Mouse (Mus musculus): ENCODE measurements around the gene Gm10563. TPM values are rescaled to one million over a fixed set of nuclear protein-coding genes. Genes with fewer than 3 reads are reported as not detected.

Gm10563 gene
- polyA plus RNA-seq, 1 experiment from 2014 or later = not detected

DNA sequence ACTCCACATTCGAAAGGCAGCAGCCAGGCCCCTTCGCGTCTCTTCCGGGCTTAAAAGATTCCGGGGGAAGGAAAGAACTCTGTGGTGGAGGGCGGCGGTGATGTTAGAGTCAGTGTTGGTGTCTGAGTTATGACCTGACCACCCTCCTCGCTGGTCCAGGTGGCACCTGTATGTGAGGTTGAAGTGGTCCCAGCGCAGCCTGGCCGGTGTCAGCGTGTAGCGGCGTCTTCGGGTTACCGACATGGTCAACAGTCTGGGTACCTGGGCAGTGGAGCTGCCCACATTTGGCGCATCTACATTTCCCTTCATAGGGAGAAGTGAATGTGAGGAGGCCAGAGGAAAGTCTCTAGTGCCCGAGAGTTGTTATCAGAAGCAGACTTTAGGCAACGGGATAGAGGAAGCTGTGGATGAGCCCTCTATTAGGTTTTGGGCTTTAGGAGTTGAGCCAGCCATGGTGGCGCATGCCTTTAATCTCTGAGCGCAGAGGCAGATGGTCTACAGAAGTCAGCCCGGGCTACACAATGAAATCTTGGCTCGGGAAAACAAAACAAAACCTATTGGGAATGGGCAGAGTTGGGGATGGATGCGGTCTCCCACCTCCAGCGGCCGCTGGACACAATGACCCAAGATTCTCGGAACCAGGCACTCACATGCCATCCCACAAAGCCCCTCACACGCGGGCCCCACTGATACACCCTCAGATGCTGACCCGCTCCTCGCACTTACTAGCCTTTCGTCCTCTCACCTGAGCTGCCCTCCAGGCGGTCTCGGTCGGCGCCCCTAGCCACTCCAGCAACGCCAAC, 7.3 kb upstream of the Gm10563 start:
- Histone ChIP-seq H3K36me3 (peaks cover 58% of the 10 kb centered on the region), H3K27ac (replicated peaks) (peak overlapping the region; percentile 60; the same call in 1 of the 2 replicates), H3K9ac (peak overlapping the region; percentile 37), H3K27me3 (peaks cover 33% of the 10 kb centered on the region), H3K4me3 (replicated peaks) (peak overlapping the region; percentile 51), H3K4me2 (replicated peaks) (peak overlapping the region; percentile 94), H3K4me1 (peaks cover 40% of the 10 kb centered on the region), H3K9me3 (replicated peaks) (no peaks in the 10 kb centered on the region)
- WGBS = 22% methylated on average over 36 of the region's 36 CpGs
- no peak for ATAC-seq (ENCODE audit: insufficient number of reproducible peaks, low FRiP score, low TSS enrichment, low read depth)

DNA sequence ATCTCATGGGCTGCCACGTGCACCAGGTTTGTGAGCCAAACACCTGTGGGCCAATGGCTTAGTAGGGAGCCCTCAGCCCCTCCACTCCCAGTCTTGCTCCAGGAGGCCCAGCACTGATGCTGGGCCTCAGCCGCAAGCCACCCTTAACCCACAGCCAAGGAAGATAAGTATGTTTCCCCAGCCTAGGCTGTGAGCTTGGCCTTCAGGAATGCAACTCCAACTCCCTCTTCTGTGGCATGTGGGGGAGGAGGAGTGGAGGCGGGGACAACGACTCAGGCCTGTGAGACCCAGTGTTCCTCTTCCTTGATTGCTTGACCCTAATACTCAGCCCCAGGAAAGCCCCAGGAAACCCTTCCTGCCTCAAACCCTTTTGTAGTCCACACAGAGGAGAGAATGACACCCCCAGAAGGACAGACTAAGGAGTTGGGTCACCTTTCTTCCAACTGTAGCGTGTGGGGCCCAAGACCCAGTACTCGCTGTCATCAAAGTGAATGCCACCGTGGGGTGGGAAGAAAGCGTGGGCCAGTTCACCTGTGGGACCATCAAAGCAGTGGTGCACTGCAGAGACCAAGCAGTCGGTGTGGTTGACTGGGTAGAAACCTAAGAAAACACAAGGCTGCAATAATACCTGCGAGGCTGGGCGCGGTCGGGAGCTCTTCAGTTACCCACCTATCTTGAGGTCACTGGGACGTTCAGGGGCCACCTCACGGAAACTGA, 6.5 kb upstream of the Gm10563 start:
- ATAC-seq (ENCODE audit: insufficient number of reproducible peaks, low FRiP score, low TSS enrichment, low read depth) = no peak
- H3K27me3 ChIP-seq = peaks cover 33% of the 10 kb centered on the region
- H3K9ac ChIP-seq = no peak overlapping the region
- no peak overlapping the region; the same call in 1 of the 2 replicates for H3K4me3 ChIP-seq (replicated peaks)
- WGBS = 60% methylated on average over 15 of the region's 15 CpGs
- H3K36me3 ChIP-seq = peaks cover 57% of the 10 kb centered on the region
- no peak overlapping the region for H3K4me2 ChIP-seq (replicated peaks)
- H3K9me3 ChIP-seq (replicated peaks) = no peaks in the 10 kb centered on the region
- peaks cover 40% of the 10 kb centered on the region for H3K4me1 ChIP-seq
- H3K27ac ChIP-seq (replicated peaks) = no peak overlapping the region

- WGBS = 87% methylated on average over 11 of the region's 11 CpGs
- no peak overlapping the region for H3K4me2 ChIP-seq (replicated peaks)
- peaks cover 63% of the 10 kb centered on the region for H3K36me3 ChIP-seq
Observed at GRCm38 (mm10) chr4:155649355-155649754, 4.1 kb upstream of the Gm10563 start.

DNA sequence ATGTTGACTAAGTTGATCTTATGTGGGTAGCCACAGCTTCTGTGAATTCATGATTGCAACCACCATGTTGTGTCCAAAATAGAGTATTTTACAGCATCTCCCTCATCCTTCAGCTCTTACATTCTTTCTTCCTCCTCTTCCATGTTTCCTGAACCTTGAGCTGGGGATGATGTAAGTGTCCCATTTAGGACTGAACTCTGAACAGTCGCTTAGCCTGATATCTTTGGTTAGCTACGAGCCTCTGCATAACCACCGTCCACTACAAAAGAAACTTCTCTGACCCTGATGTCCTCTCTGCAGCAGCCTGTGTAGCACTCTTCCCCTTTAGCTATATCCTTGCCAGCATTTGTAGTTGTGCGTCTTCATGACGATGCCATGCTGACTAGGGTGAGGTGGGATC, 513 bp upstream of the Gm10563 start:
- Histone ChIP-seq H3K9me3 (replicated peaks) (no peaks in the 10 kb centered on the region), H3K4me3 (replicated peaks) (no peak overlapping the region), H3K4me1 (no peaks in the 10 kb centered on the region), H3K9ac (no peak overlapping the region), H3K36me3 (peaks cover 87% of the 10 kb centered on the region), H3K27ac (replicated peaks) (no peak overlapping the region), H3K27me3 (no peaks in the 10 kb centered on the region), H3K4me2 (replicated peaks) (no peak overlapping the region)
- ATAC-seq (ENCODE audit: insufficient number of reproducible peaks, low FRiP score, low TSS enrichment, low read depth) = no peak
- 95% methylated on average over 5 of the region's 5 CpGs for WGBS

More at GRCm38 (mm10) chr4:155649355-155649754, 4.1 kb upstream of the Gm10563 start:
- Histone ChIP-seq H3K9me3 (replicated peaks) (no peaks in the 10 kb centered on the region), H3K9ac (no peak overlapping the region), H3K4me1 (peaks cover 26% of the 10 kb centered on the region), H3K27ac (replicated peaks) (no peak overlapping the region), H3K4me3 (replicated peaks) (no peak overlapping the region), H3K27me3 (peaks cover 23% of the 10 kb centered on the region)
- no peak for ATAC-seq (ENCODE audit: insufficient number of reproducible peaks, low FRiP score, low TSS enrichment, low read depth)

- 83% methylated on average over 1 of the region's 1 CpGs for WGBS
- Histone ChIP-seq H3K4me1 (no peaks in the 10 kb centered on the region), H3K27me3 (no peaks in the 10 kb centered on the region), H3K27ac (replicated peaks) (no peak overlapping the region), H3K4me3 (replicated peaks) (no peak overlapping the region), H3K9me3 (replicated peaks) (no peaks in the 10 kb centered on the region), H3K4me2 (replicated peaks) (no peak overlapping the region), H3K36me3 (peaks cover 82% of the 10 kb centered on the region), H3K9ac (no peak overlapping the region)
- ATAC-seq (ENCODE audit: insufficient number of reproducible peaks, low FRiP score, low TSS enrichment, low read depth) = no peak
Observed at GRCm38 (mm10) chr4:155643531-155643930, 1.7 kb downstream of the Gm10563 start.

DNA sequence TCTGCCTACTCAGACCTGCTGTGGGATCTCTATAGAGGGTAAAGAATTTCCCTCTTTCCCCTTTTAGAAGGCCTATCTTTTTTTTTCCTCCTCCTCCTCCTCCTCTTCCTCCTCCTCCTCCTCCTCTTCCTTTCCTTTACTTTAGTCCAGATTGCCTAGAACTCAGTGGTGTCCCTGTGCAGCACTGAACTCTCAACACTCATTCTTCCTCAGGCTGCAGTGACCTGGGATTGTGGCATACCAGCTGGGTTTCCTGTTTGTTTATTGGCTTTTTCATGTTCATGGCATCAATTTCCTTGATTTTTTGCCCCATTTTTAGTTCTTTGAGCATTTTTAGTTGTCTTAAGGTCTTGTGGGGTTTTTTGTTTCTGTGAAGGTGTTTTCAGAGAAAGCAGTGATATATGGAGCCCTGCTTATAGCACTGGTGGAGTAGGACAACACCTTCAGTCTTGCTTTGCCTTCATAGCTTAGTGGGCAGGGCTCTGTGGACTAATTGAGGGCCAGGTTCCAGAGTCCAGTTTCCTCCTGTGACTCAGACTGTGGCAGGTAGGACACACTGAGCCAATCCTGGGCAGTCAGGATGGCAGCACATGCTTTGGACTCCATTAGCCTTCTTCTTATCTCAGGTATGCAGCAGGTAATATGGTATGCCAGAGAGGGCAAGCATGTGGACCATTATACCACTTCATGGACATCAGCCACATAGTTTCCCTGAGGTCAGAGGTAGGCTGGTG, 9.3 kb downstream of the Gm10563 start:
- Histone ChIP-seq H3K4me1 (no peaks in the 10 kb centered on the region), H3K4me2 (replicated peaks) (no peak overlapping the region), H3K4me3 (replicated peaks) (no peak overlapping the region), H3K36me3 (peaks cover 89% of the 10 kb centered on the region), H3K27ac (replicated peaks) (no peak overlapping the region), H3K27me3 (no peaks in the 10 kb centered on the region), H3K9ac (no peak overlapping the region), H3K9me3 (replicated peaks) (no peaks in the 10 kb centered on the region)
- ATAC-seq (ENCODE audit: insufficient number of reproducible peaks, low FRiP score, low TSS enrichment, low read depth) = no peak

- H3K36me3 ChIP-seq = peaks cover 70% of the 10 kb centered on the region
- WGBS = 89% methylated on average over 6 of the region's 6 CpGs
Observed at GRCm38 (mm10) chr4:155630267-155630666, 14.9 kb downstream of the Gm10563 start.

GRCm38 (mm10) chr4:155624338-155625291, 20.6 kb downstream of the Gm10563 start, which contains the start of gene Cdk11b:
Gene Cdk11b (plus strand): TSS chr4:155624854.
- peak within 1 kb of the TSS; percentile 81 for H3K4me3 ChIP-seq (replicated peaks)
- no peaks in the 10 kb centered on the region for H3K9me3 ChIP-seq (replicated peaks)
- under 1% methylated on average over 84 of the region's 84 CpGs for WGBS
- H3K36me3 ChIP-seq = peaks cover 44% of the 10 kb centered on the region
- peaks cover 11% of the 10 kb centered on the region for H3K4me1 ChIP-seq
- H3K4me2 ChIP-seq (replicated peaks) = peak within 1 kb of the TSS; percentile 63
- peak; percentile 100 for ATAC-seq (ENCODE audit: insufficient number of reproducible peaks, low FRiP score, low TSS enrichment, low read depth)
- peak within 1 kb of the TSS; percentile 93 for H3K27ac ChIP-seq (replicated peaks)
- peak within 1 kb of the TSS; percentile 69 for H3K9ac ChIP-seq
- H3K27me3 ChIP-seq = no peaks in the 10 kb centered on the region

More at GRCm38 (mm10) chr4:155630267-155630666, 14.9 kb downstream of the Gm10563 start:
- H3K4me3 ChIP-seq (replicated peaks) = no peak overlapping the region
- H3K27ac ChIP-seq (replicated peaks) = no peak overlapping the region
- H3K4me1 ChIP-seq = peaks cover 4% of the 10 kb centered on the region; the same call in 1 of the 2 replicates
- no peak overlapping the region for H3K9ac ChIP-seq
- no peaks in the 10 kb centered on the region for H3K27me3 ChIP-seq
- ATAC-seq (ENCODE audit: insufficient number of reproducible peaks, low FRiP score, low TSS enrichment, low read depth) = no peak
- H3K4me2 ChIP-seq (replicated peaks) = no peak overlapping the region
- H3K9me3 ChIP-seq (replicated peaks) = no peaks in the 10 kb centered on the region

DNA sequence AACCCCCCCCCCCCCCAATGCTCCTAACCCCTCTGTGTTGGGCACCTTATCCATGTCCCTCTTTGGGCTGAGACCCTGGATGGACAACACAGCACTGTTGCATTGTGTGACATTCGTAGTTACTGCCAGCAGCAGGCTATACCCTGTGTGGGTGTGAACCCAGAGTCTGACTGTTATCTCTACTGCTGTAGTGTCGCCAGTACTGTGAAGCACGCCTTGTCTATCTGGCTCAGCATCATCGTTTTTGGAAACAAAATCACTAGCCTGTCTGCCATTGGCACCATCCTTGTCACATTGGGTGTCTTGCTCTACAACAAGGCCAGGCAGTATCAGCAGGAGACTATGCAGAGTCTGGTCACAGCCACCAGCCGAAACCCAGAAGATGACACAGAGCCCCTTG, 26.9 kb downstream of the Gm10563 start:
- Histone ChIP-seq H3K9me3 (replicated peaks) (no peaks in the 10 kb centered on the region), H3K4me2 (replicated peaks) (no peak overlapping the region), H3K36me3 (peaks cover 80% of the 10 kb centered on the region), H3K27ac (replicated peaks) (no peak overlapping the region), H3K4me3 (replicated peaks) (no peak overlapping the region), H3K4me1 (0 out of 2 replicates have a peak, but pooled peaks cover under 1% of the 10 kb centered on the region), H3K9ac (no peak overlapping the region), H3K27me3 (no peaks in the 10 kb centered on the region)
- WGBS = 93% methylated on average over 5 of the region's 5 CpGs
- ATAC-seq (ENCODE audit: insufficient number of reproducible peaks, low FRiP score, low TSS enrichment, low read depth) = no peak

GRCm38 (mm10) chr4:155613264-155613663, 31.9 kb downstream of the Gm10563 start:
- Histone ChIP-seq H3K4me2 (replicated peaks) (no peak overlapping the region), H3K9ac (no peak overlapping the region), H3K27me3 (no peaks in the 10 kb centered on the region), H3K4me3 (replicated peaks) (no peak overlapping the region), H3K9me3 (replicated peaks) (no peaks in the 10 kb centered on the region), H3K4me1 (no peaks in the 10 kb centered on the region), H3K27ac (replicated peaks) (no peak overlapping the region), H3K36me3 (peaks cover 82% of the 10 kb centered on the region)
- no peak for ATAC-seq (ENCODE audit: insufficient number of reproducible peaks, low FRiP score, low TSS enrichment, low read depth)
- 92% methylated on average over 3 of the region's 3 CpGs for WGBS
